Mouse (Mus musculus) ES-Bruce4 (cell line): Measurements from ENCODE around the gene Ccdc163. TPM values are rescaled to one million over a fixed set of nuclear protein-coding genes. Genes with fewer than 3 reads are reported as not detected.

Experiments used
- H3K27ac ChIP-seq: 2 replicates; pipeline ENCODE4 v1.5.1; 2012; ENCODE audit warnings: low read length, inconsistent platforms; ENCODE audit not compliant: insufficient read depth
- H3K27me3 ChIP-seq: 2 replicates; pipeline ENCODE4 v1.6.1; 2012; ENCODE audit warnings: mild to moderate bottlenecking, low read length, inconsistent platforms; ENCODE audit not compliant: control insufficient read depth, poor library complexity, insufficient read depth, severe bottlenecking
- H3K36me3 ChIP-seq: 2 replicates; pipeline ENCODE4 v1.6.1; 2012; ENCODE audit warnings: inconsistent platforms, mild to moderate bottlenecking, low read length, moderate library complexity; ENCODE audit not compliant: control insufficient read depth, poor library complexity, insufficient read depth, severe bottlenecking
- H3K4me1 ChIP-seq: one replicate; pipeline ENCODE4 v1.8.1; 2011; ENCODE audit warnings: low read length; ENCODE audit not compliant: control insufficient read depth, insufficient read depth
- H3K4me3 ChIP-seq: 2 replicates; pipeline ENCODE4 v1.5.1; 2011; ENCODE audit warnings: low read depth, mild to moderate bottlenecking, low read length
- H3K9ac ChIP-seq: 2 replicates; pipeline ENCODE4 v1.6.1; 2012; ENCODE audit warnings: low read depth, mild to moderate bottlenecking, inconsistent platforms; ENCODE audit not compliant: poor library complexity, severe bottlenecking
- H3K9me3 ChIP-seq: replicated peaks from 2 replicates; pipeline ENCODE4 v1.6.1; 2012; ENCODE audit warnings: mild to moderate bottlenecking, low read length, inconsistent platforms; ENCODE audit not compliant: control insufficient read depth, poor library complexity, insufficient read depth, severe bottlenecking
- CTCF ChIP-seq: IDR thresholded peaks from one replicate; pipeline ENCODE4 v1.8.1; 2011; ENCODE audit warnings: low read depth, low read length
- EP300 ChIP-seq: IDR thresholded peaks from 2 replicates; pipeline ENCODE4 v1.6.1; 2011; ENCODE audit warnings: low read depth, low read length; ENCODE audit not compliant: insufficient read depth
- POLR2A ChIP-seq: IDR thresholded peaks from one replicate; pipeline ENCODE4 v1.8.1; 2011; ENCODE audit warnings: low read length; ENCODE audit not compliant: insufficient read depth
- polyA plus RNA-seq: library from polyadenylated mRNA; stranded (reverse); fragments of >200 nt; gene quantifications from 2 replicates; pipeline ENCODE4 v1.2.4, GENCODE M21; 2011; ENCODE audit warnings: low read depth; ENCODE audit not compliant: missing spikeins, insufficient read depth, insufficient read length

Gene Ccdc163
- polyA plus RNA-seq, 1 experiment, result 45.2 TPM

- Histone ChIP-seq H3K27ac (no peak overlapping the region), H3K36me3 (peaks cover 2% of the 10 kb centered on the region; the same call in 1 of the 2 replicates), H3K4me3 (no peak overlapping the region), H3K4me1 (no peaks in the 10 kb centered on the region), H3K27me3 (no peaks in the 10 kb centered on the region), H3K9me3 (no peaks in the 10 kb centered on the region), H3K9ac (no peak overlapping the region)
- TF ChIP-seq CTCF, result peak; percentile 17
- no peak for TF ChIP-seq POLR2A
Observed at GRCm38 (mm10) chr4:116787985-116788760, 79.9 kb downstream of the Ccdc163 start.

GRCm38 (mm10) chr4:116788956-116789355 lies 80.6 kb downstream of the Ccdc163 start:
- Histone ChIP-seq H3K9ac (no peak overlapping the region), H3K9me3 (no peaks in the 10 kb centered on the region), H3K27ac (no peak overlapping the region), H3K4me1 (no peaks in the 10 kb centered on the region), H3K27me3 (no peaks in the 10 kb centered on the region), H3K36me3 (peaks cover 4% of the 10 kb centered on the region), H3K4me3 (no peak overlapping the region)
- TF ChIP-seq CTCF, result peak; percentile 7
- TF ChIP-seq EP300, result no peak
- TF ChIP-seq POLR2A, result no peak

GRCm38 (mm10) chr4:116792453-116792852 lies 84.1 kb downstream of the Ccdc163 start:
- Histone ChIP-seq H3K27me3 (no peaks in the 10 kb centered on the region), H3K9ac (no peak overlapping the region), H3K36me3 (peaks cover 4% of the 10 kb centered on the region), H3K4me1 (no peaks in the 10 kb centered on the region), H3K27ac (no peak overlapping the region), H3K9me3 (no peaks in the 10 kb centered on the region), H3K4me3 (no peak overlapping the region)
- TF ChIP-seq POLR2A, result no peak
- TF ChIP-seq CTCF, result no peak
- no peak for TF ChIP-seq EP300

- no peaks in the 10 kb centered on the region for H3K4me1 ChIP-seq
- peaks cover 4% of the 10 kb centered on the region for H3K36me3 ChIP-seq
- no peaks in the 10 kb centered on the region for H3K9me3 ChIP-seq
- no peak overlapping the region for H3K27ac ChIP-seq
- H3K4me3 ChIP-seq, result no peak overlapping the region
- no peak overlapping the region for H3K9ac ChIP-seq
- H3K27me3 ChIP-seq, result no peaks in the 10 kb centered on the region
- TF ChIP-seq POLR2A, result no peak
- TF ChIP-seq CTCF, result peak; percentile 24
Observed at GRCm38 (mm10) chr4:116794273-116794672, 86.0 kb downstream of the Ccdc163 start.

- Histone ChIP-seq H3K4me1 (no peaks in the 10 kb centered on the region), H3K9ac (no peak overlapping the region), H3K9me3 (no peaks in the 10 kb centered on the region), H3K27ac (no peak overlapping the region), H3K36me3 (peaks cover 4% of the 10 kb centered on the region), H3K27me3 (no peaks in the 10 kb centered on the region), H3K4me3 (no peak overlapping the region)
- TF ChIP-seq POLR2A, result no peak
- TF ChIP-seq EP300, result no peak
- no peak for TF ChIP-seq CTCF
Observed at GRCm38 (mm10) chr4:116796442-116797110, 88.3 kb downstream of the Ccdc163 start.

GRCm38 (mm10) chr4:116799901-116800300 lies 91.6 kb downstream of the Ccdc163 start:
- H3K27me3 ChIP-seq, result no peaks in the 10 kb centered on the region
- no peaks in the 10 kb centered on the region for H3K9me3 ChIP-seq
- H3K9ac ChIP-seq, result no peak overlapping the region
- H3K4me3 ChIP-seq, result no peak overlapping the region
- no peak for TF ChIP-seq EP300
- no peak for TF ChIP-seq POLR2A
- TF ChIP-seq CTCF, result no peak
- H3K27ac ChIP-seq, result no peak overlapping the region
- H3K4me1 ChIP-seq, result no peaks in the 10 kb centered on the region
- peaks cover 25% of the 10 kb centered on the region for H3K36me3 ChIP-seq

Other genes with a start within 250 kb of the Ccdc163 start
- 58.1 and 60.2 TPM in 2 replicates for gene Mast2, start 244.3 kb upstream of the Ccdc163 start, polyA plus RNA-seq
- gene Ipp, start 201.0 kb upstream of the Ccdc163 start, polyA plus RNA-seq, result 11.1 and 13.2 TPM in 2 replicates
- 25.0 and 25.3 TPM in 2 replicates for gene Tmem69, start 152.6 kb upstream of the Ccdc163 start, polyA plus RNA-seq
- gene Gpbp1l1, start 150.9 kb upstream of the Ccdc163 start, polyA plus RNA-seq, result 107 TPM in 2 replicates
- gene Ccdc17, start 111.9 kb upstream of the Ccdc163 start, polyA plus RNA-seq, result 2.7 and 2.8 TPM in 2 replicates
- gene Nasp, start 80.6 kb upstream of the Ccdc163 start, polyA plus RNA-seq, result 514 and 595 TPM in 2 replicates
- gene Akr1a1, start 56.8 kb upstream of the Ccdc163 start, polyA plus RNA-seq, result 280 and 291 TPM in 2 replicates
- gene Prdx1, start 23.0 kb upstream of the Ccdc163 start, polyA plus RNA-seq, result 1,922 and 2,187 TPM in 2 replicates
- 35.9 and 36.1 TPM in 2 replicates for gene Mmachc, start 103 bp upstream of the Ccdc163 start, polyA plus RNA-seq
- gene Tesk2, start 12.4 kb downstream of the Ccdc163 start, polyA plus RNA-seq, result 20.6 and 21.9 TPM in 2 replicates
- 14.9 and 19.2 TPM in 2 replicates for gene Toe1, start 99.1 kb downstream of the Ccdc163 start, polyA plus RNA-seq
- gene Mutyh, start 99.2 kb downstream of the Ccdc163 start, polyA plus RNA-seq, result 23.6 and 30.0 TPM in 2 replicates
- gene Hpdl, start 113.2 kb downstream of the Ccdc163 start, polyA plus RNA-seq, result 3.9 and 4.2 TPM in 2 replicates
- gene Zswim5, start 168.9 kb downstream of the Ccdc163 start, polyA plus RNA-seq, result 2.1 and 2.5 TPM in 2 replicates